Mouse (Mus musculus): ENCODE results near the gene Grik4. TPM values are rescaled to one million over a fixed set of nuclear protein-coding genes. Genes with fewer than 3 reads are reported as not detected.

Gene Grik4
- total and polyA plus RNA-seq, 3 experiments, result not detected

DNA sequence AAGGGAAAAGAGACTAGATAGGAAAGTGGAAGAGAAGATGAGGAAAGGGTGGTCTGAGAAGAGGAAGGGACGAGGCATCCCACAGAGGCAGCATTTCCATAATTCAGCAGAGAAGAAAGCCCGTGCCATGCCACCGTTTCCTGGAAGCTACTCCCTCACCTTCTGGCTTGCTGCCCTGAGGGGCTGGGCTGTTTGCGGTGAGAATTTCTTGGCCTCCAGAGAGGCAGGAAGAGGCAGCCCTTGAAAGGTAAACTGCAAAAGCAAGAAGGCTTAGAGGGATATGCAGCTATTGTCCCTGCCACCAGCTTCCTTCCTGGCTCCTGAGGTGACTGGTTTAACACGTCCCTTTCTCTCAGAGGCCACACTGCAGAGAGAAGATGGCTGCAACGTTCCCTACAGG, 316.7 kb downstream of the Grik4 start:
- no peak for DNase-seq (ENCODE audit: extremely low read depth)
- dilution Hi-C loops (cut with MboI; ENCODE audit: extremely low pct_ligation_motif_present, extremely low pct_unique_long_range_greater_than_20kb, low sequenced_read_pairs), result no loop called here
- Histone ChIP-seq H3K9me3 (replicated peaks; ENCODE audit: low read length) (no peaks in the 10 kb centered on the region), H3K4me3 (replicated peaks in 1 of 3; ENCODE audit: low read depth in 2 of 3, low read length in 2 of 3, poor library complexity in 1 of 3) (no peak overlapping the region), H3K27me3 (replicated peaks) (peaks cover 94% of the 10 kb centered on the region), H3K79me2 (replicated peaks; ENCODE audit: control insufficient read depth, extremely low read depth, insufficient read depth, poor library complexity, severe bottlenecking) (no peaks in the 10 kb centered on the region), H3K9ac (ENCODE audit: insufficient read depth, low read depth) (no peak overlapping the region), H3K4me2 (ENCODE audit: insufficient read depth, low read depth, poor library complexity, severe bottlenecking) (no peak overlapping the region), H3K36me3 (replicated peaks in 1 of 2; ENCODE audit: control insufficient read depth in 1 of 2, insufficient read depth in 1 of 2, low read length in 1 of 2) (no peaks in the 10 kb centered on the region), H3K4me1 (ENCODE audit: control insufficient read depth in 1 of 2, insufficient read depth in 2 of 2) (no peaks in the 10 kb centered on the region), H3K27ac (ENCODE audit: insufficient read depth, low read depth) (no peak overlapping the region)
- no peak for TF ChIP-seq USF1 (IDR thresholded peaks at IDR 0.05; ENCODE audit: low read depth, low read length)
- TF ChIP-seq ZNF384 (IDR thresholded peaks at IDR 0.05; ENCODE audit: low read depth, low read length), result no peak
- TF ChIP-seq E2F4 (IDR thresholded peaks at IDR 0.05; ENCODE audit: insufficient replicate concordance, low read depth, low read length), result no peak
- TF ChIP-seq ETS1 (conservative IDR thresholded peaks at IDR 0.05; ENCODE audit: low read depth, low read length), result no peak
- TF ChIP-seq MYC (IDR thresholded peaks at IDR 0.05; ENCODE audit: low read depth, low read length), result no peak
- no peak for TF ChIP-seq CHD2 (IDR thresholded peaks at IDR 0.05; ENCODE audit: low read length)
- no peak for TF ChIP-seq RAD21 (IDR thresholded peaks at IDR 0.05; ENCODE audit: low read depth, low read length)
- TF ChIP-seq PAX5 (IDR thresholded peaks at IDR 0.05; ENCODE audit: low read length), result no peak
- TF ChIP-seq TCF12 (IDR thresholded peaks at IDR 0.05; ENCODE audit: low read depth, low read length), result no peak
- no peak for TF ChIP-seq ELF1 (IDR thresholded peaks at IDR 0.05; ENCODE audit: low read depth, low read length)
- in situ Hi-C loops (cut with MboI; ENCODE audit: low pct_ligation_motif_present, low pct_unique_long_range_greater_than_20kb, low sequenced_read_pairs), result no loop called here

DNA sequence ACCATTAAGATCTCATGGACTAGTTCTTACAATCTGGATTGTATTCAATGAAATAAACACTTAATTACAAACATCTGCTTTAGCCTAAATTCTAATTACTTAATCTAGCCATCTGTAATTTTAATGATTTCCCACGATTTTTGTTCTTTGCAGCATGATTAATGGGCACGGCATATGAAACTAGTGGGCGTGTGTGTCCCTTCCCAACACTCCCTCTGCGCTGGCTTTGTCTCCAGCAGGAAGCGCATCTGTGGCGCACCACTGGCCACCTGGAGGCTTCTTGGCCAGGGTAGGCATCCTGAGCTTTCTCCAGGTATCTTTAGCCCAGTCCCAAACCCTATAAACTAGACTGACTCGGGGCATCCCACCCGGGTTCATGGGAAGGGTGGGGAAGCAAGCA, 317.1 kb downstream of the Grik4 start:
- Histone ChIP-seq H3K27ac (ENCODE audit: insufficient read depth, low read depth) (no peak overlapping the region), H3K27me3 (replicated peaks) (peaks cover 95% of the 10 kb centered on the region), H3K4me3 (replicated peaks in 1 of 3; ENCODE audit: low read depth in 2 of 3, low read length in 2 of 3, poor library complexity in 1 of 3) (no peak overlapping the region), H3K36me3 (replicated peaks in 1 of 2; ENCODE audit: control insufficient read depth in 1 of 2, insufficient read depth in 1 of 2, low read length in 1 of 2) (no peaks in the 10 kb centered on the region), H3K9ac (ENCODE audit: insufficient read depth, low read depth) (no peak overlapping the region), H3K9me3 (replicated peaks; ENCODE audit: low read length) (no peaks in the 10 kb centered on the region), H3K4me1 (ENCODE audit: control insufficient read depth in 1 of 2, insufficient read depth in 2 of 2) (no peaks in the 10 kb centered on the region), H3K4me2 (ENCODE audit: insufficient read depth, low read depth, poor library complexity, severe bottlenecking) (no peak overlapping the region), H3K79me2 (replicated peaks; ENCODE audit: control insufficient read depth, extremely low read depth, insufficient read depth, poor library complexity, severe bottlenecking) (no peaks in the 10 kb centered on the region)
- in situ Hi-C loops (cut with MboI; ENCODE audit: low pct_ligation_motif_present, low pct_unique_long_range_greater_than_20kb, low sequenced_read_pairs) (no loop called here), dilution Hi-C loops (cut with MboI; ENCODE audit: extremely low pct_ligation_motif_present, extremely low pct_unique_long_range_greater_than_20kb, low sequenced_read_pairs) (no loop called here)
- TF ChIP-seq E2F4 (IDR thresholded peaks at IDR 0.05; ENCODE audit: insufficient replicate concordance, low read depth, low read length), result no peak
- no peak for TF ChIP-seq MEF2A (IDR thresholded peaks at IDR 0.05; ENCODE audit: borderline replicate concordance, low read depth, low read length)
- no peak for TF ChIP-seq KAT2A (IDR thresholded peaks at IDR 0.05; ENCODE audit: insufficient replicate concordance, low read length)
- TF ChIP-seq CTCF (conservative IDR thresholded peaks at IDR 0.05 in 1 of 2, IDR thresholded peaks at IDR 0.05 in 1 of 2; ENCODE audit: low read depth in 2 of 2, low read length in 2 of 2), result no peak
- TF ChIP-seq MAZ (IDR thresholded peaks at IDR 0.05; ENCODE audit: low read depth, low read length), result no peak
- TF ChIP-seq MAX (IDR thresholded peaks at IDR 0.05; ENCODE audit: low read length), result no peak
- TF ChIP-seq ETS1 (conservative IDR thresholded peaks at IDR 0.05; ENCODE audit: low read depth, low read length), result no peak
- no peak for TF ChIP-seq MAFK (IDR thresholded peaks at IDR 0.05; ENCODE audit: insufficient replicate concordance, low read length)
- no peak for TF ChIP-seq USF1 (IDR thresholded peaks at IDR 0.05; ENCODE audit: low read depth, low read length)
- TF ChIP-seq RCOR1 (conservative IDR thresholded peaks at IDR 0.05; ENCODE audit: low read depth, low read length), result no peak
- TF ChIP-seq TBP (conservative IDR thresholded peaks at IDR 0.05; ENCODE audit: low read depth, low read length), result no peak
- TF ChIP-seq EP300 (IDR thresholded peaks at IDR 0.05; ENCODE audit: low read length), result no peak
- no peak for TF ChIP-seq TCF12 (IDR thresholded peaks at IDR 0.05; ENCODE audit: low read depth, low read length)
- no peak for TF ChIP-seq ZC3H11A (IDR thresholded peaks at IDR 0.05; ENCODE audit: low read depth, low read length)
- no peak for TF ChIP-seq PAX5 (IDR thresholded peaks at IDR 0.05; ENCODE audit: low read length)
- TF ChIP-seq ZNF384 (IDR thresholded peaks at IDR 0.05; ENCODE audit: low read depth, low read length), result no peak
- TF ChIP-seq USF2 (conservative IDR thresholded peaks at IDR 0.05; ENCODE audit: low read depth, low read length), result no peak
- no peak for DNase-seq (ENCODE audit: extremely low read depth)

Measured in CH12.LX (cell line).